Mouse (Mus musculus) MEL (cell line): ENCODE data around the gene Ccdc92b. TPM values are rescaled to one million over a fixed set of nuclear protein-coding genes. Genes with fewer than 3 reads are reported as not detected.
A peak's percentile ranks its signal among the peaks of the same experiment; 100 is the strongest.

Source experiments
- DNase-seq: peaks from one replicate; pipeline ENCODE4 v3.0.0; 2011; ENCODE audit warnings: low read depth, low spot score
- H3K27ac ChIP-seq: 2 replicates; pipeline ENCODE4 v1.5.1; 2012; ENCODE audit warnings: low read depth, mild to moderate bottlenecking, control low read depth, low read length, moderate library complexity; ENCODE audit not compliant: control insufficient read depth
- H3K27me3 ChIP-seq, 2 experiments: fragments of 150-350 bp in 1 of 2; sonication (generic) in 1 of 2; 2 replicates each; pipeline ENCODE4 v1.6.1; 2012; ENCODE audit warnings: low read length in 2 of 2, mild to moderate bottlenecking in 2 of 2, improper control_type of control experiment in 1 of 2, moderate library complexity in 1 of 2; ENCODE audit not compliant: insufficient read depth in 2 of 2, control insufficient read depth in 1 of 2
- H3K36me3 ChIP-seq, 2 experiments: 2 replicates each; pipeline ENCODE4 v1.6.1; 2012 to 2014; ENCODE audit warnings: low read length in 2 of 2, improper control_type of control experiment in 1 of 2, inconsistent platforms in 1 of 2, mild to moderate bottlenecking in 1 of 2; ENCODE audit not compliant: insufficient read depth in 2 of 2, control insufficient read depth in 1 of 2
- H3K4me1 ChIP-seq, 2 experiments: fragments of 150-350 bp in 1 of 2; sonication (generic) in 1 of 2; 2 replicates each; pipeline ENCODE4 v1.6.1; 2012; ENCODE audit warnings: low read length in 2 of 2, improper control_type of control experiment in 1 of 2, mild to moderate bottlenecking in 1 of 2; ENCODE audit not compliant: insufficient read depth in 2 of 2, control insufficient read depth in 1 of 2
- H3K4me3 ChIP-seq, 2 experiments: fragments of 150-350 bp in 1 of 2; sonication (generic) in 1 of 2; 2 replicates each; pipeline ENCODE4 v1.5.1; 2012; ENCODE audit warnings: low read depth in 2 of 2, low read length in 2 of 2, mild to moderate bottlenecking in 2 of 2, moderate library complexity in 2 of 2, control low read depth in 1 of 2, improper control_type of control experiment in 1 of 2; ENCODE audit not compliant: control insufficient read depth in 1 of 2, insufficient read depth in 1 of 2
- H3K79me2 ChIP-seq: 2 replicates; pipeline ENCODE4 v1.6.1; 2012; ENCODE audit warnings: mild to moderate bottlenecking, low read length, moderate library complexity; ENCODE audit not compliant: control insufficient read depth, poor library complexity, insufficient read depth
- H3K9ac ChIP-seq: 2 replicates; pipeline ENCODE4 v1.6.1; 2012; ENCODE audit warnings: low read depth, mild to moderate bottlenecking, control low read depth, low read length, moderate library complexity; ENCODE audit not compliant: control insufficient read depth, poor library complexity, severe bottlenecking
- H3K9me3 ChIP-seq: fragments of 150-350 bp; sonication (generic); replicated peaks from 2 replicates; pipeline ENCODE4 v1.6.1; 2012; ENCODE audit warnings: mild to moderate bottlenecking, low read length, improper control_type of control experiment, moderate library complexity; ENCODE audit not compliant: insufficient read depth
- CHD1 ChIP-seq: IDR thresholded peaks from 2 replicates; pipeline ENCODE4 v1.6.1; 2012; ENCODE audit warnings: low read depth, mild to moderate bottlenecking, inconsistent platforms, low read length, improper control_type of control experiment
- CTCF ChIP-seq, 3 experiments: IDR thresholded peaks in 2 of 3; conservative IDR thresholded peaks in 1 of 3; 2 replicates each; pipeline ENCODE4 v1.5.1; 2011 to 2012; ENCODE audit warnings: low read length in 3 of 3, low read depth in 2 of 3, mild to moderate bottlenecking in 2 of 3, improper control_type of control experiment in 1 of 3, inconsistent platforms in 1 of 3, mixed read lengths in 1 of 3, moderate library complexity in 1 of 3; ENCODE audit not compliant: control insufficient read depth in 1 of 3, insufficient read depth in 1 of 3, poor library complexity in 1 of 3, severe bottlenecking in 1 of 3
- E2F4 ChIP-seq: IDR thresholded peaks from 2 replicates; pipeline ENCODE4 v1.6.1; 2011; ENCODE audit warnings: low read depth, low read length, improper control_type of control experiment, borderline replicate concordance
- ELF1 ChIP-seq: IDR thresholded peaks from 2 replicates; pipeline ENCODE4 v1.6.1; 2014; ENCODE audit warnings: low read depth, mild to moderate bottlenecking, inconsistent platforms, low read length, improper control_type of control experiment, moderate library complexity
- ETS1 ChIP-seq: IDR thresholded peaks from 2 replicates; pipeline ENCODE4 v1.6.1; 2012; ENCODE audit warnings: low read depth, mild to moderate bottlenecking, inconsistent platforms, low read length, improper control_type of control experiment, moderate library complexity
- GABPA ChIP-seq: IDR thresholded peaks from 2 replicates; pipeline ENCODE4 v1.6.1; 2012; ENCODE audit warnings: low read depth, mild to moderate bottlenecking, inconsistent platforms, low read length, improper control_type of control experiment, moderate library complexity
- HCFC1 ChIP-seq: IDR thresholded peaks from 2 replicates; pipeline ENCODE4 v1.6.1; 2012; ENCODE audit warnings: low read depth, mild to moderate bottlenecking, inconsistent platforms, low read length, improper control_type of control experiment, moderate library complexity
- KAT2A ChIP-seq: conservative IDR thresholded peaks from 2 replicates; pipeline ENCODE4 v1.6.1; 2012; ENCODE audit warnings: low read depth, low read length, improper control_type of control experiment, inconsistent platforms
- MAZ ChIP-seq: IDR thresholded peaks from 2 replicates; pipeline ENCODE4 v1.6.1; 2012; ENCODE audit warnings: low read depth, mild to moderate bottlenecking, inconsistent platforms, low read length, improper control_type of control experiment
- NELFE ChIP-seq: IDR thresholded peaks from 2 replicates; pipeline ENCODE4 v1.6.1; 2011; ENCODE audit warnings: low read depth, low read length, improper control_type of control experiment
- POLR2AphosphoS5 ChIP-seq: IDR thresholded peaks from 2 replicates; pipeline ENCODE4 v1.6.1; 2012; ENCODE audit warnings: low read depth, borderline replicate concordance, mild to moderate bottlenecking, inconsistent platforms, low read length, moderate library complexity, mixed read lengths
- RCOR1 ChIP-seq: IDR thresholded peaks from 2 replicates; pipeline ENCODE4 v1.6.1; 2012; ENCODE audit warnings: low read depth, mild to moderate bottlenecking, inconsistent platforms, low read length, improper control_type of control experiment
- SIN3A ChIP-seq: IDR thresholded peaks from 2 replicates; pipeline ENCODE4 v1.6.1; 2012; ENCODE audit warnings: low read length, improper control_type of control experiment, inconsistent platforms
- SMC3 ChIP-seq: IDR thresholded peaks from 2 replicates; pipeline ENCODE4 v1.6.1; 2011; ENCODE audit warnings: low read depth, low read length, improper control_type of control experiment
- TAL1 ChIP-seq: IDR thresholded peaks from 2 replicates; pipeline ENCODE4 v1.6.1; 2012; ENCODE audit warnings: mild to moderate bottlenecking, inconsistent platforms, low read length, moderate library complexity, mixed read lengths
- TBP ChIP-seq: IDR thresholded peaks from 2 replicates; pipeline ENCODE4 v1.8.0; 2011; ENCODE audit warnings: low read depth, low read length, improper control_type of control experiment
- TCF12 ChIP-seq: IDR thresholded peaks from 2 replicates; pipeline ENCODE4 v1.6.1; 2014; ENCODE audit warnings: low read depth, mild to moderate bottlenecking, inconsistent platforms, low read length, improper control_type of control experiment, moderate library complexity
- UBTF ChIP-seq: IDR thresholded peaks from 2 replicates; pipeline ENCODE4 v1.6.1; 2012; ENCODE audit warnings: low read depth, mild to moderate bottlenecking, inconsistent platforms, low read length, improper control_type of control experiment, moderate library complexity, borderline replicate concordance; ENCODE audit not compliant: insufficient read depth
- ZMIZ1 ChIP-seq: IDR thresholded peaks from 2 replicates; pipeline ENCODE4 v1.6.1; 2012; ENCODE audit warnings: low read depth, mild to moderate bottlenecking, inconsistent platforms, low read length, improper control_type of control experiment, moderate library complexity
- polyA plus RNA-seq, 2 experiments: library from polyadenylated mRNA; stranded (reverse) in 1 of 2; unstranded in 1 of 2; fragments of >175 nt in 1 of 2; fragments of >200 nt in 1 of 2; gene quantifications; 2 replicates each; pipeline versions ENCODE4 v1.2.1 to v1.2.4; 2012; ENCODE audit warnings: low replicate concordance in 2 of 2, low read depth in 1 of 2; ENCODE audit not compliant: insufficient read length in 2 of 2, insufficient read depth in 1 of 2, missing spikeins in 1 of 2
- total RNA-seq: library from RNA; depleted of rRNA; stranded (reverse); fragments of 300-350 nt; gene quantifications from 2 replicates; pipeline ENCODE4 v1.2.3, GENCODE M21; 2012

Gene Ccdc92b
- total and polyA plus RNA-seq, 3 experiments: 0.12 to 1.3 TPM; not detected in 1

DNA sequence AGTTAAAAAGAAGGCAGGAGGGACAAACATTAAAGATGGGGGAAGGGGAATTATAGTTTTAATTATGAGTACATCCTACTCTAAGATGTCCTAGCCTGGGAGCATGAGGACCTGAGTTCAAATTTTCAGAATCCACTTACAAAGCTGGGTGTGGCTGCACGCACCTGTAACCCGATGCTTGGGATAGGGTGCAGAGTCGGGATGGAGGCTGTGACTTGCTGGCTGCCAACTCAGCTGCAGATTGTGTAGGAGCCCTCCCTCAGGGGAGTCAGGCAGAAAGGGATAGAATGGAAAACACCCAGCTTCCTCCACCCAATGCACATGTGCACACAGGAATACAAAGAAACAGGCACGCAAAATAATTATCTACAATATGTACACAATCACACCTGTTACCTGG, 6.0 kb upstream of the Ccdc92b start:
- DNase-seq: no peak
- Histone ChIP-seq H3K9ac (no peak overlapping the region), H3K4me3 (no peak overlapping the region), H3K4me1 (no peaks in the 10 kb centered on the region)
- TF ChIP-seq CHD1: no peak
- TF ChIP-seq, all 39 proteins: peak for 0
- Histone ChIP-seq H3K27ac (no peak overlapping the region), H3K27me3 (peaks cover 0 to 8% of the 10 kb centered on the region in 2 experiments; a peak in 3 of 4 replicates), H3K36me3 (no peaks in the 10 kb centered on the region), H3K9me3 (no peaks in the 10 kb centered on the region), H3K79me2 (no peaks in the 10 kb centered on the region)

DNA sequence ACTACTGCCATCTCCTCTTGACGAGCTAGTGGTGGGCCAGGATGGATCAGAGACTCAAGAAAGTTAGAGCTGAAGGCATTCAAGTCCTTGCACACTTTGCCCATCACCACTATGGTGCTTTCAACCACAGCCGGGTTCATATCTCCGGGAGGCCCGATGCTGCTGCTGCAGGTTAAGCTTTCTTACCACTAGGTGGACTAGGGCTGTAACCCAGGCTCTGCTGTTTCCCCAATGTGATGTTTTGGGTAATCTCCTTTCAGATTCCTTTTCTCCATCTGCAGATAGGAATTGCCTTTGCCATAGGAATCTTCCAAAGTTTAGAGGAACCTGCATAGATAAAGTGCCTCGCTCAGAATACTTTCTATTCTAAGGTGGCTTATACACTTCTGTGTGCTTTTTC, 3.8 kb upstream of the Ccdc92b start:
- Histone ChIP-seq H3K36me3 (no peaks in the 10 kb centered on the region; a peak in 1 of 4 replicates), H3K27ac (no peak overlapping the region), H3K79me2 (no peaks in the 10 kb centered on the region), H3K9ac (no peak overlapping the region), H3K27me3 (peaks cover 0 to 8% of the 10 kb centered on the region in 2 experiments; a peak in 3 of 4 replicates), H3K9me3 (no peaks in the 10 kb centered on the region), H3K4me3 (no peak overlapping the region), H3K4me1 (peaks cover 0 to 7% of the 10 kb centered on the region in 2 experiments; a peak in 1 of 4 replicates)
- no peak for DNase-seq
- TF ChIP-seq CTCF (IDR thresholded peaks at IDR 0.05 in 2 of 3, conservative IDR thresholded peaks at IDR 0.05 in 1 of 3; ENCODE audit: control insufficient read depth in 1 of 3, insufficient read depth in 1 of 3, low read depth in 2 of 3, low read length in 3 of 3, poor library complexity in 1 of 3, severe bottlenecking in 1 of 3): peak in 2 of 3 experiments; percentile 6 to 19; a peak in 1 of 6 replicates
- TF ChIP-seq TBP: no peak
- TF ChIP-seq SMC3: 0 out of 2 replicates have a peak, but pooled peaks have one; percentile 19

DNA sequence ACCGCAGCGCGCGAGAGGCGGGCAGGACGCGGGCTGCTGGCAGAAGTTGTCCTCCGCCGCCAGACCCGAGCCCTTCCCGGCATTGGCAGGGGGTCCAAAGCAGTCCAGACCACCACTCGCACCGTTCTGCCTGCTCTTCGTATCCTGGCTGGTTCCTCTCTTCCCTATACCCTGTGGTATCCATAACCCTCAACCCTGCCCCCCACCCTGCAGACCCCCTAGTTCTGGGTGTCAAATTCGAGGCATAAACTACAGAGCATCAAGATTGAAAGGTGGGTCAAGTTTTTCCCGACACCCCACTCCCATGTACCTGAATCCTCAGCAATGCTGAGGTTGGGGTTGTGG, 523 bp downstream of the Ccdc92b start:
- peaks cover 2 to 33% of the 10 kb centered on the region in 2 experiments; a peak in 3 of 4 replicates for H3K4me1 ChIP-seq
- H3K27ac ChIP-seq: no peak overlapping the region
- no peaks in the 10 kb centered on the region for H3K79me2 ChIP-seq
- peaks cover 0 to 13% of the 10 kb centered on the region in 2 experiments; a peak in 2 of 4 replicates for H3K36me3 ChIP-seq
- no peak for TF ChIP-seq RCOR1
- TF ChIP-seq NELFE: no peak
- TF ChIP-seq ETS1: no peak
- no peak for TF ChIP-seq TCF12
- no peak for TF ChIP-seq KAT2A
- TF ChIP-seq ZMIZ1: no peak
- TF ChIP-seq POLR2AphosphoS5: no peak
- TF ChIP-seq GABPA: no peak
- no peak for TF ChIP-seq SIN3A
- TF ChIP-seq UBTF: no peak
- TF ChIP-seq ELF1: no peak
- TF ChIP-seq MAZ: no peak
- no peak for TF ChIP-seq E2F4
- TF ChIP-seq HCFC1: no peak
- no peak for TF ChIP-seq TAL1
- no peak for DNase-seq
- no peaks in the 10 kb centered on the region; a peak in 2 of 4 replicates for H3K27me3 ChIP-seq
- H3K9me3 ChIP-seq: no peaks in the 10 kb centered on the region
- H3K4me3 ChIP-seq: peak overlapping the region in 1 of 2 experiments; percentile 18; a peak in 1 of 4 replicates
- no peak overlapping the region for H3K9ac ChIP-seq
